Mouse (Mus musculus) midbrain, embryonic 10.5 days (tissue): ENCODE results near the gene Pparg. TPM values are rescaled to one million over a fixed set of nuclear protein-coding genes. Genes with fewer than 3 reads are reported as not detected.

Source experiments
- DNase-seq: peaks from one replicate; pipeline ENCODE4 v3.0.0-alpha.2; 2017; ENCODE audit warnings: low spot score
- H3K27ac ChIP-seq: fragments of 300-500 bp; sonication (generic); replicated peaks from 2 replicates; pipeline ENCODE4 v1.5.1; 2016; ENCODE audit warnings: mild to moderate bottlenecking
- H3K27me3 ChIP-seq: fragments of 300-500 bp; sonication (generic); 2 replicates; pipeline ENCODE4 v1.6.1; 2016; ENCODE audit warnings: low read depth, mild to moderate bottlenecking; ENCODE audit not compliant: poor library complexity, severe bottlenecking
- H3K36me3 ChIP-seq: fragments of 300-500 bp; sonication (generic); 2 replicates; pipeline ENCODE4 v1.6.1; 2016; ENCODE audit warnings: mild to moderate bottlenecking, moderate library complexity
- H3K4me1 ChIP-seq: fragments of 300-500 bp; sonication (generic); 2 replicates; pipeline ENCODE4 v1.6.1; 2016
- H3K4me3 ChIP-seq: fragments of 300-500 bp; sonication (generic); 2 replicates; pipeline ENCODE4 v1.5.1; 2016; ENCODE audit warnings: mild to moderate bottlenecking, moderate library complexity
- H3K9me3 ChIP-seq: fragments of 300-500 bp; sonication (generic); replicated peaks from 2 replicates; pipeline ENCODE4 v1.6.1; 2016; ENCODE audit warnings: mild to moderate bottlenecking
- WGBS: fragments of 180-500 bp; shearing (Covaris S2); methylation state at CpG from one replicate; pipeline ENCODE4 v1.1.7; 2016; 5-methylcytosine and 5-hydroxymethylcytosine counted together
- polyA plus RNA-seq: library from polyadenylated mRNA; unstranded; fragments of >200 nt; fragmentation: Nextera tagmentation; extraction: Ambion mirVana; gene quantifications from 2 replicates; pipeline ENCODE4 v1.2.1, GENCODE M21; 2016

Gene Pparg
- polyA plus RNA-seq, 1 experiment from 2014 or later = 0.06 TPM

GRCm38 (mm10) chr6:115477081-115477695, 116.4 kb downstream of the Pparg start:
- H3K36me3 ChIP-seq = no peaks in the 10 kb centered on the region
- DNase-seq = no peak
- H3K4me3 ChIP-seq = no peak overlapping the region
- H3K27me3 ChIP-seq = peaks cover 89% of the 10 kb centered on the region
- H3K9me3 ChIP-seq = no peaks in the 10 kb centered on the region
- H3K4me1 ChIP-seq = peaks cover 19% of the 10 kb centered on the region
- no peak overlapping the region for H3K27ac ChIP-seq
- WGBS = 56% methylated on average over 7 of the region's 7 CpGs

- Histone ChIP-seq H3K9me3 (no peaks in the 10 kb centered on the region), H3K36me3 (no peaks in the 10 kb centered on the region), H3K27me3 (peaks cover 96% of the 10 kb centered on the region), H3K4me3 (no peak overlapping the region), H3K4me1 (peaks cover 19% of the 10 kb centered on the region), H3K27ac (no peak overlapping the region)
- no peak for DNase-seq
These were observed 119.2 kb downstream of the Pparg start for GRCm38 (mm10) chr6:115479963-115480321.

- 28% methylated on average over 5 of the region's 5 CpGs for WGBS
- no peaks in the 10 kb centered on the region for H3K36me3 ChIP-seq
- H3K4me1 ChIP-seq = peaks cover 19% of the 10 kb centered on the region
- no peak overlapping the region for H3K4me3 ChIP-seq
- DNase-seq = no peak
- H3K27me3 ChIP-seq = peaks cover 100% of the 10 kb centered on the region
- no peak overlapping the region for H3K27ac ChIP-seq
- no peaks in the 10 kb centered on the region for H3K9me3 ChIP-seq
These were observed 119.7 kb downstream of the Pparg start for GRCm38 (mm10) chr6:115480322-115481017.

GRCm38 (mm10) chr6:115481018-115481354, 120.2 kb downstream of the Pparg start:
- WGBS = 3% methylated on average over 1 of the region's 1 CpGs
- H3K27ac ChIP-seq = no peak overlapping the region
- no peak overlapping the region for H3K4me3 ChIP-seq
- H3K27me3 ChIP-seq = peaks cover 100% of the 10 kb centered on the region
- no peak for DNase-seq
- peaks cover 19% of the 10 kb centered on the region for H3K4me1 ChIP-seq
- no peaks in the 10 kb centered on the region for H3K9me3 ChIP-seq
- H3K36me3 ChIP-seq = no peaks in the 10 kb centered on the region

GRCm38 (mm10) chr6:115481603-115482002, 120.9 kb downstream of the Pparg start:
- Histone ChIP-seq H3K27ac (no peak overlapping the region), H3K4me3 (no peak overlapping the region), H3K27me3 (peaks cover 100% of the 10 kb centered on the region), H3K4me1 (peaks cover 19% of the 10 kb centered on the region), H3K36me3 (no peaks in the 10 kb centered on the region), H3K9me3 (no peaks in the 10 kb centered on the region)
- no peak for DNase-seq
- WGBS = 29% methylated on average over 3 of the region's 3 CpGs

- no peak for DNase-seq
- Histone ChIP-seq H3K4me3 (no peak overlapping the region), H3K27ac (no peak overlapping the region), H3K36me3 (no peaks in the 10 kb centered on the region), H3K27me3 (peaks cover 85% of the 10 kb centered on the region), H3K9me3 (no peaks in the 10 kb centered on the region), H3K4me1 (peaks cover 10% of the 10 kb centered on the region)
- WGBS = 86% methylated on average over 6 of the region's 6 CpGs
These were observed 124.9 kb downstream of the Pparg start for GRCm38 (mm10) chr6:115485635-115486034.

GRCm38 (mm10) chr6:115489831-115490230, 129.1 kb downstream of the Pparg start:
- Histone ChIP-seq H3K9me3 (no peaks in the 10 kb centered on the region), H3K27ac (no peak overlapping the region), H3K27me3 (peaks cover 47% of the 10 kb centered on the region), H3K36me3 (no peaks in the 10 kb centered on the region), H3K4me3 (no peak overlapping the region), H3K4me1 (no peaks in the 10 kb centered on the region)
- WGBS = 72% methylated on average over 9 of the region's 9 CpGs
- no peak for DNase-seq

GRCm38 (mm10) chr6:115492952-115493613, 132.3 kb downstream of the Pparg start:
- H3K9me3 ChIP-seq = no peaks in the 10 kb centered on the region
- no peak overlapping the region for H3K4me3 ChIP-seq
- H3K4me1 ChIP-seq = no peaks in the 10 kb centered on the region
- no peaks in the 10 kb centered on the region for H3K36me3 ChIP-seq
- WGBS = 83% methylated on average over 11 of the region's 11 CpGs
- no peak overlapping the region for H3K27ac ChIP-seq
- peaks cover 17% of the 10 kb centered on the region; the same call in 1 of the 2 replicates for H3K27me3 ChIP-seq
- no peak for DNase-seq

GRCm38 (mm10) chr6:115493824-115494223, 133.1 kb downstream of the Pparg start:
- no peak for DNase-seq
- Histone ChIP-seq H3K27ac (no peak overlapping the region), H3K4me3 (no peak overlapping the region), H3K36me3 (no peaks in the 10 kb centered on the region), H3K27me3 (peaks cover 13% of the 10 kb centered on the region; the same call in 1 of the 2 replicates), H3K9me3 (no peaks in the 10 kb centered on the region), H3K4me1 (no peaks in the 10 kb centered on the region)

GRCm38 (mm10) chr6:115499540-115499939, 138.8 kb downstream of the Pparg start:
- whole genome bisulfite sequencing = 75% methylated on average over 14 of the region's 14 CpGs
- H3K4me3 ChIP-seq = no peak overlapping the region
- no peak overlapping the region for H3K27ac ChIP-seq
- peaks cover 4% of the 10 kb centered on the region; the same call in 1 of the 2 replicates for H3K27me3 ChIP-seq
- no peaks in the 10 kb centered on the region for H3K36me3 ChIP-seq
- no peak for DNase-seq
- no peaks in the 10 kb centered on the region for H3K9me3 ChIP-seq
- no peaks in the 10 kb centered on the region for H3K4me1 ChIP-seq

- Histone ChIP-seq H3K9me3 (no peaks in the 10 kb centered on the region), H3K27me3 (peaks cover 4% of the 10 kb centered on the region; the same call in 1 of the 2 replicates), H3K27ac (no peak overlapping the region), H3K4me3 (no peak overlapping the region), H3K36me3 (no peaks in the 10 kb centered on the region), H3K4me1 (no peaks in the 10 kb centered on the region)
- WGBS = 85% methylated on average over 10 of the region's 10 CpGs
- DNase-seq = no peak
These were observed 139.5 kb downstream of the Pparg start for GRCm38 (mm10) chr6:115500234-115500633.

GRCm38 (mm10) chr6:115501131-115501530, 140.4 kb downstream of the Pparg start:
- H3K4me1 ChIP-seq = no peaks in the 10 kb centered on the region
- H3K9me3 ChIP-seq = no peaks in the 10 kb centered on the region
- H3K36me3 ChIP-seq = no peaks in the 10 kb centered on the region
- 71% methylated on average over 3 of the region's 3 CpGs for WGBS
- no peak overlapping the region for H3K27ac ChIP-seq
- H3K4me3 ChIP-seq = no peak overlapping the region
- peaks cover 4% of the 10 kb centered on the region; the same call in 1 of the 2 replicates for H3K27me3 ChIP-seq
- no peak for DNase-seq

- no peak for DNase-seq
- 96% methylated on average over 4 of the region's 4 CpGs for WGBS
- H3K36me3 ChIP-seq = no peaks in the 10 kb centered on the region
- H3K27me3 ChIP-seq = peaks cover 4% of the 10 kb centered on the region; the same call in 1 of the 2 replicates
- no peaks in the 10 kb centered on the region for H3K4me1 ChIP-seq
- H3K27ac ChIP-seq = no peak overlapping the region
- no peak overlapping the region for H3K4me3 ChIP-seq
- no peaks in the 10 kb centered on the region for H3K9me3 ChIP-seq
These were observed 142.3 kb downstream of the Pparg start for GRCm38 (mm10) chr6:115503038-115503437.
